17 mouse cellular contexts compared by ENCODE assay signal in genomic region chr10:99748009-99748408, GRCm38 (mm10). TPM values are rescaled to one million over a fixed set of nuclear protein-coding genes. Genes with fewer than 3 reads are reported as not detected.
DNase-seq lines count a peak whose midpoint lies in the region; ATAC-seq lines count a peak whose summit lies in the region.
"Had no signal": no experiment of that assay in that cellular context is flagged by ENCODE, and none has a peak within 500 bp of the region (broad histone marks: within the 10 kb centered on the region; RNA-seq: fewer than 3 reads in every experiment).

No protein-coding gene starts in this region.

- no peaks in the 10 kb centered on the region for H3K9me3 ChIP-seq in embryonic facial prominence, embryonic 14.5 days (ENCODE audit: control insufficient read depth, low read length)
- no peaks in the 10 kb centered on the region for H3K9me3 ChIP-seq in embryonic facial prominence, embryonic 10.5 days
- no peaks in the 10 kb centered on the region for H3K9me3 ChIP-seq in lung, embryonic 15.5 days
- no peaks in the 10 kb centered on the region for H3K9me3 ChIP-seq in heart, embryonic 16.5 days (replicated peaks; ENCODE audit: control insufficient read depth, low read length)
- H3K9me3 ChIP-seq: midbrain, embryonic 15.5 days had no signal

- H3K9ac ChIP-seq in embryonic facial prominence, embryonic 14.5 days (ENCODE audit: low read depth, low read length) = no peak overlapping the region
- H3K9ac ChIP-seq in lung, embryonic 15.5 days = no peak overlapping the region
- no peak overlapping the region for H3K9ac ChIP-seq in heart, embryonic 16.5 days (ENCODE audit: low read length)
- H3K9ac ChIP-seq: midbrain, embryonic 15.5 days had no signal

- H3K4me3 ChIP-seq in embryonic facial prominence, embryonic 14.5 days (ENCODE audit: low read depth, low read length) = no peak overlapping the region
- H3K4me3 ChIP-seq in embryonic facial prominence, embryonic 10.5 days = no peak overlapping the region
- H3K4me3 ChIP-seq in lung, embryonic 15.5 days = no peak overlapping the region
- no peak overlapping the region for H3K4me3 ChIP-seq in heart, embryonic 16.5 days (ENCODE audit: low read length)
- H3K4me3 ChIP-seq: midbrain, embryonic 15.5 days had no signal

- H3K27ac ChIP-seq in embryonic facial prominence, embryonic 14.5 days (replicated peaks; ENCODE audit: low read depth, low read length) = no peak overlapping the region
- no peak overlapping the region for H3K27ac ChIP-seq in embryonic facial prominence, embryonic 10.5 days (replicated peaks)
- peak overlapping the region; percentile 69 for H3K27ac ChIP-seq in lung, embryonic 15.5 days
- peak overlapping the region; percentile 51 for H3K27ac ChIP-seq in heart, embryonic 16.5 days (ENCODE audit: low read length)
- H3K27ac ChIP-seq: hindbrain, postnatal 0 days; macrophage; midbrain, embryonic 15.5 days had no signal

- H3K36me3 ChIP-seq in embryonic facial prominence, embryonic 14.5 days (ENCODE audit: control insufficient read depth, insufficient read depth, low read length) = no peaks in the 10 kb centered on the region
- no peaks in the 10 kb centered on the region for H3K36me3 ChIP-seq in embryonic facial prominence, embryonic 10.5 days (replicated peaks)
- H3K36me3 ChIP-seq in lung, embryonic 15.5 days = no peaks in the 10 kb centered on the region
- no peaks in the 10 kb centered on the region for H3K36me3 ChIP-seq in heart, embryonic 16.5 days (ENCODE audit: control insufficient read depth, insufficient read depth)
- H3K36me3 ChIP-seq: midbrain, embryonic 15.5 days had no signal

- ATAC-seq in embryonic facial prominence, embryonic 14.5 days (ENCODE audit: low read depth) = no peak
- peak; percentile 55; the same call in 1 of the 2 replicates for ATAC-seq in lung, embryonic 15.5 days (ENCODE audit: borderline replicate concordance, extremely low read depth, low FRiP score, low TSS enrichment)
- ATAC-seq in heart, embryonic 16.5 days (replicated peaks; ENCODE audit: extremely low read depth, insufficient read depth, low FRiP score) = peak; percentile 67
- ATAC-seq: hindbrain, postnatal 0 days; midbrain, embryonic 15.5 days had no signal

- DNase-seq in embryonic facial prominence, embryonic 14.5 days (ENCODE audit: low spot score) = peak; percentile 3
- no peak for DNase-seq in embryonic facial prominence, embryonic 10.5 days (ENCODE audit: low spot score)
- no peak for DNase-seq in lung, postnatal 25 days (ENCODE audit: low spot score)
- DNase-seq in lung, postnatal 36 days = peak; percentile 7
- no peak for DNase-seq in cerebellum, adult 9-11 months
- no peak for DNase-seq in MN1 (ENCODE audit: low spot score)
- DNase-seq: adrenal gland, adult 2 months; cerebellum, postnatal 10 days; gastrocnemius, postnatal 36 days; right cerebral cortex, postnatal 25 days; thymus, postnatal 14 days had no signal

- no peaks in the 10 kb centered on the region for H3K4me1 ChIP-seq in embryonic facial prominence, embryonic 14.5 days (ENCODE audit: control insufficient read depth, insufficient read depth, low read length)
- peaks cover 4% of the 10 kb centered on the region; the same call in 1 of the 2 replicates for H3K4me1 ChIP-seq in embryonic facial prominence, embryonic 10.5 days
- H3K4me1 ChIP-seq in lung, embryonic 15.5 days = no peaks in the 10 kb centered on the region
- H3K4me1 ChIP-seq in heart, embryonic 16.5 days (ENCODE audit: control insufficient read depth, insufficient read depth, low read length) = no peaks in the 10 kb centered on the region
- H3K4me1 ChIP-seq: midbrain, embryonic 15.5 days had no signal

- WGBS in embryonic facial prominence, embryonic 14.5 days = 36% methylated on average over 2 of the region's 2 CpGs
- 62% methylated on average over 2 of the region's 2 CpGs for WGBS in embryonic facial prominence, embryonic 10.5 days
- 48% methylated on average over 2 of the region's 2 CpGs for WGBS in lung, embryonic 15.5 days
- WGBS in heart, embryonic 16.5 days = 39% methylated on average over 2 of the region's 2 CpGs

- no peaks in the 10 kb centered on the region for H3K27me3 ChIP-seq in embryonic facial prominence, embryonic 14.5 days (replicated peaks; ENCODE audit: control insufficient read depth, insufficient read depth, low read length)
- no peaks in the 10 kb centered on the region for H3K27me3 ChIP-seq in embryonic facial prominence, embryonic 10.5 days (replicated peaks; ENCODE audit: low read depth, poor library complexity, severe bottlenecking)
- no peaks in the 10 kb centered on the region for H3K27me3 ChIP-seq in lung, embryonic 15.5 days
- H3K27me3 ChIP-seq in heart, embryonic 16.5 days (ENCODE audit: control insufficient read depth, insufficient read depth, low read length) = no peaks in the 10 kb centered on the region
- H3K27me3 ChIP-seq: midbrain, embryonic 15.5 days had no signal

- no peak overlapping the region for H3K4me2 ChIP-seq in embryonic facial prominence, embryonic 14.5 days (ENCODE audit: low read depth, low read length)
- H3K4me2 ChIP-seq in lung, embryonic 15.5 days = no peak overlapping the region
- no peak overlapping the region for H3K4me2 ChIP-seq in heart, embryonic 16.5 days (ENCODE audit: low read depth, low read length)
- H3K4me2 ChIP-seq: midbrain, embryonic 15.5 days had no signal

RNA-seq across cellular contexts. Expression of gene Csl, which starts 11.4 kb away (rescaled TPM):
- not detected in 2 replicates for polyA plus RNA-seq in embryonic facial prominence, embryonic 14.5 days (2014; fragmentation: Nextera tagmentation; extraction: Ambion mirVana)
- polyA plus RNA-seq in embryonic facial prominence, embryonic 10.5 days (2016; fragmentation: Nextera tagmentation; extraction: Ambion mirVana) = 0.10 TPM in 1 of 2 replicates, not detected in the other
- not detected in 2 replicates for polyA plus RNA-seq in lung, embryonic 15.5 days (2015; fragmentation: Nextera tagmentation; extraction: Ambion mirVana)
- polyA plus RNA-seq in heart, embryonic 16.5 days (2015; fragmentation: Nextera tagmentation; extraction: Ambion mirVana) = 0.31 and 1.2 TPM in 2 replicates
- polyA plus RNA-seq: adrenal gland, adult 2 months; macrophage; neural tube, embryonic 11.5 days had no signal

Comparison
In these comparisons a context has a peak if more than half of its experiments do, and no peak if none do; other contexts are left out.
1. DNase-seq: peak in embryonic facial prominence, embryonic 14.5 days (single experiment) and lung, postnatal 36 days (single experiment); none in embryonic facial prominence, embryonic 10.5 days (single experiment), lung, postnatal 25 days (single experiment), cerebellum, adult 9-11 months (single experiment) and MN1 (single experiment).
2. H3K27ac ChIP-seq: peak in lung, embryonic 15.5 days (single experiment) and heart, embryonic 16.5 days (single experiment); none in embryonic facial prominence, embryonic 14.5 days (single experiment) and embryonic facial prominence, embryonic 10.5 days (single experiment).